Mouse (Mus musculus): Measurements from ENCODE around the gene Gjb4. TPM values are rescaled to one million over a fixed set of nuclear protein-coding genes. Genes with fewer than 3 reads are reported as not detected.

Gjb4 gene
- polyA plus RNA-seq, 1 experiment from 2014 or later = not detected

DNA sequence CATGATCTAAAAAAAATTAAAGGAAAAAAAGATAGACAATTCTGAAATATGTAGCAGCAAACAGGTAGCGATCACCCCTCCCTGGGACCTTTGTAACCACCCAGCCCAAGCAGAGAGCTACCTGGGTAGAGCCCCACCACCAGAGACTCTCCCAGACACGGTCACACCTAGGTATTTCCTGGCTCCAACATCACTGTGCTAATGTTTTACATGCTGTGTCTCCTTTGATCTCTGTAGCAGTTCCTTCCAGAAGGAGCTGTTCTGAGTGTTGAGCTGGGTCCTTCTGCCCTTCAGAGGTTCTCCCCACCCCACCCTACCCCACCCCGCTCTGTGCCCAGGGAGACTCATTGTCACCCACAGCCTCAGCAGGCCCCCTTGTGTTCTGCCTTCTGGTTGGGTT lies 30.2 kb downstream of the Gjb4 start:
- no peaks in the 10 kb centered on the region for H3K4me1 ChIP-seq
- H3K9ac ChIP-seq (replicated peaks) = no peak overlapping the region
- 93% methylated on average over 3 of the region's 3 CpGs for WGBS
- H3K36me3 ChIP-seq = no peaks in the 10 kb centered on the region
- no peak for ATAC-seq (replicated peaks)
- H3K27me3 ChIP-seq = peaks cover 15% of the 10 kb centered on the region
- no peak overlapping the region for H3K4me2 ChIP-seq (replicated peaks)
- H3K27ac ChIP-seq (replicated peaks) = no peak overlapping the region
- H3K9me3 ChIP-seq = no peaks in the 10 kb centered on the region
- no peak overlapping the region for H3K4me3 ChIP-seq

DNA sequence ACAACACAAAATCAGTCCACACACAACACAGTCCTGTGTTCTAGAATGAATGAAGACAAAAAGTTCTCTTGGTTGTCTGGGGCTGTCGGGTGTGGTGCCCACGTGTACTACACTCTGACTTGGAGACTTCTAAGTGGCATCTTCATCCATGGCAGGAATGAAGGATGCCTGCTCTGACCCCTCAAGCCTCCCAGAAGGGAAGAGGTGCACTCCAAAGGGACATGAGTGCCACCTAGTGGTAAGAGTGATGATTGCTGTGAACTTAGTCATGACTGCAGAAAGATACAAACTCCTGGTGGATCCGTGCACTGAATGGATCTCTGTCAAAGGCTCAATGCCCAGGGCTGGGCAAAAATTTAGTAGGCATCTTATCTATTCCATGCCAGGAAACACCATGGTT lies 34.3 kb downstream of the Gjb4 start:
- Histone ChIP-seq H3K27me3 (no peaks in the 10 kb centered on the region), H3K27ac (replicated peaks) (no peak overlapping the region), H3K36me3 (no peaks in the 10 kb centered on the region), H3K4me2 (replicated peaks) (no peak overlapping the region), H3K9me3 (no peaks in the 10 kb centered on the region), H3K4me1 (no peaks in the 10 kb centered on the region), H3K4me3 (no peak overlapping the region), H3K9ac (replicated peaks) (no peak overlapping the region)
- peak; percentile 41 for ATAC-seq (replicated peaks)
- 4% methylated on average over 3 of the region's 3 CpGs for WGBS

DNA sequence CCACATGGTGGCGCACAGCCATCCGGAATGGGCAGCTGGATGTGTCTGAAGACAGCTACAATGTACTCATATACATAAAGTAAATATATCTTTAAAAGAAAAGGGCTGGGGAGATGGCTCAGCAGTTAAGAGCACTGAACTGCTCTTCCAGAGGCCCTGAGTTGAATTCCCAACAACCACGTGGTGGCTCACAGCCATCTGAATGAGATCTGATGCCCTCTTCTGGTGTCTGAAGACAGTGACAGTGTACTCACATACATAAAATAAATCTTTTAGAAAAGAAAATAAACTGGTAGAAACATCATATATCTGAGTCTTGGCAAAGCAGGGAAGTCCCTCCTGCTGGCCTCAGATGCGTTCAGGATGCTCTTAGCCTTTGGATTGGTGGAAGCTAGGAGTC lies 36.7 kb downstream of the Gjb4 start:
- Histone ChIP-seq H3K4me2 (replicated peaks) (no peak overlapping the region), H3K9ac (replicated peaks) (no peak overlapping the region), H3K27ac (replicated peaks) (no peak overlapping the region), H3K4me1 (0 out of 2 replicates have a peak, but pooled peaks cover 11% of the 10 kb centered on the region), H3K36me3 (no peaks in the 10 kb centered on the region), H3K4me3 (no peak overlapping the region), H3K9me3 (no peaks in the 10 kb centered on the region), H3K27me3 (peaks cover 7% of the 10 kb centered on the region; the same call in 1 of the 2 replicates)
- WGBS = 67% methylated on average over 4 of the region's 4 CpGs
- no peak for ATAC-seq (replicated peaks)

GRCm38 (mm10) chr4:127315753-127316152 lies 38.1 kb downstream of the Gjb4 start:
- Histone ChIP-seq H3K4me1 (0 out of 2 replicates have a peak, but pooled peaks cover 11% of the 10 kb centered on the region), H3K36me3 (no peaks in the 10 kb centered on the region), H3K27me3 (peaks cover 7% of the 10 kb centered on the region; the same call in 1 of the 2 replicates), H3K4me3 (no peak overlapping the region), H3K9me3 (no peaks in the 10 kb centered on the region), H3K27ac (replicated peaks) (no peak overlapping the region), H3K9ac (replicated peaks) (no peak overlapping the region), H3K4me2 (replicated peaks) (no peak overlapping the region)
- ATAC-seq (replicated peaks) = no peak
- 87% methylated on average over 8 of the region's 8 CpGs for WGBS

- Histone ChIP-seq H3K4me2 (replicated peaks) (peak overlapping the region; percentile 87), H3K9ac (replicated peaks) (no peak overlapping the region), H3K36me3 (no peaks in the 10 kb centered on the region), H3K27me3 (peaks cover 7% of the 10 kb centered on the region; the same call in 1 of the 2 replicates), H3K4me3 (peak overlapping the region; percentile 47; the same call in 1 of the 2 replicates), H3K4me1 (0 out of 2 replicates have a peak, but pooled peaks cover 11% of the 10 kb centered on the region), H3K27ac (replicated peaks) (no peak overlapping the region), H3K9me3 (no peaks in the 10 kb centered on the region)
- 41% methylated on average over 9 of the region's 9 CpGs for WGBS
- no peak for ATAC-seq (replicated peaks)
Measured at GRCm38 (mm10) chr4:127314585-127314984, 39.3 kb downstream of the Gjb4 start.

DNA sequence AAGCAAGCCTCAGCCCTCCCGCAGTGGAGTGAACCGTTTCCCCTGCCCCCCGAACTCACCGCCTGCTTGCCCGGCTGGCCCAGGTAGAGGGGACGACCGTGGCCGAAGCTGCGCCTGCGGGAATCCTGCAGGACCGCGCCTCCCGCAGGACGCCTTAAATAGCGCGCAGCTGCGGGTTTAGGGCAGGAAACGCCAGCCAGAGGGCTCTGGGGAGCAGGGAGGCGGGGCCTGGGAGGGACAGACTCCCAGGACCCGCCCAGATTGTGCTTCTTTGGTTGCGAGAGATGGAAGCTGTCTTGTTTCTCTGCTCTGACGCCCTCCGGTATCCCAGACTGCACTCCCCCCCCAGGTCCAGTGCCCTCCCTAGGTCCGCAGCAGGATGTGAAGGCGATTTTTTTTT lies 40.0 kb downstream of the Gjb4 start, which contains the start of gene Gja4:
TSS of gene Gja4 (minus strand) at position 179 of the 400 bp plus-strand sequence.
- Histone ChIP-seq H3K9me3 (no peaks in the 10 kb centered on the region), H3K4me2 (replicated peaks) (peak within 1 kb of the TSS; percentile 87), H3K4me3 (peak within 1 kb of the TSS; percentile 47), H3K36me3 (no peaks in the 10 kb centered on the region), H3K27me3 (peaks cover 7% of the 10 kb centered on the region; the same call in 1 of the 2 replicates), H3K27ac (replicated peaks) (no peak within 1 kb of the TSS), H3K4me1 (0 out of 2 replicates have a peak, but pooled peaks cover 11% of the 10 kb centered on the region), H3K9ac (replicated peaks) (peak within 1 kb of the TSS; percentile 40)
- ATAC-seq (replicated peaks) = peak; percentile 85
- under 1% methylated on average over 25 of the region's 25 CpGs for WGBS

DNA sequence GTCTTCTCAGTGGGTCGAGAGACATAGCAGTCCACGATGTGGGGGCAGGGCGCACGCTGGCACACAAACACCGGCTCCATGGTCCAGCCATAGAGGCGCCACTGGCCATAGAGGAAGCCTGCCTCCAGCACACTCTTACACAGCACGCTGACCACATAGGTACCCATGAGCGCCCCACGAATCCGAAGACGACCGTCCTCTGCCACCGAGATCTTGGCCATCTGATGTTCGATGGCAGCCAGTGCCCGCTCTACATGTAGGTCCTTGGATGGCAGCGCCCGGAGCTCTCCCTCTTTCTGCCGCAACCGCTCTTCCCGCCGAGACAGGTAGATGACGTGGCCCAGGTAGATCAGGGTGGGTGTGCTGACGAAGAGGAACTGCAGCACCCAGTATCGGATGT lies 41.5 kb downstream of the Gjb4 start:
- no peak for ATAC-seq (replicated peaks)
- H3K9me3 ChIP-seq = no peaks in the 10 kb centered on the region
- H3K27me3 ChIP-seq = peaks cover 7% of the 10 kb centered on the region; the same call in 1 of the 2 replicates
- H3K36me3 ChIP-seq = no peaks in the 10 kb centered on the region
- no peak overlapping the region for H3K27ac ChIP-seq (replicated peaks)
- 0 out of 2 replicates have a peak, but pooled peaks cover 11% of the 10 kb centered on the region for H3K4me1 ChIP-seq
- H3K4me3 ChIP-seq = no peak overlapping the region
- H3K9ac ChIP-seq (replicated peaks) = no peak overlapping the region
- 67% methylated on average over 24 of the region's 24 CpGs for WGBS
- no peak overlapping the region for H3K4me2 ChIP-seq (replicated peaks)

GRCm38 (mm10) chr4:127311561-127311960 lies 42.3 kb downstream of the Gjb4 start:
- peaks cover 7% of the 10 kb centered on the region; the same call in 1 of the 2 replicates for H3K27me3 ChIP-seq
- H3K36me3 ChIP-seq = no peaks in the 10 kb centered on the region
- 0 out of 2 replicates have a peak, but pooled peaks cover 11% of the 10 kb centered on the region for H3K4me1 ChIP-seq
- H3K9me3 ChIP-seq = no peaks in the 10 kb centered on the region
- 65% methylated on average over 9 of the region's 9 CpGs for WGBS
- no peak for ATAC-seq (replicated peaks)
- H3K4me3 ChIP-seq = no peak overlapping the region
- no peak overlapping the region for H3K4me2 ChIP-seq (replicated peaks)
- H3K27ac ChIP-seq (replicated peaks) = no peak overlapping the region
- no peak overlapping the region for H3K9ac ChIP-seq (replicated peaks)

GRCm38 (mm10) chr4:127306915-127307314 lies 47.0 kb downstream of the Gjb4 start:
- H3K27ac ChIP-seq (replicated peaks) = no peak overlapping the region
- H3K4me2 ChIP-seq (replicated peaks) = no peak overlapping the region
- no peak overlapping the region for H3K9ac ChIP-seq (replicated peaks)
- no peak overlapping the region for H3K4me3 ChIP-seq
- no peaks in the 10 kb centered on the region for H3K36me3 ChIP-seq
- no peaks in the 10 kb centered on the region for H3K27me3 ChIP-seq
- H3K9me3 ChIP-seq = no peaks in the 10 kb centered on the region
- no peaks in the 10 kb centered on the region for H3K4me1 ChIP-seq
- ATAC-seq (replicated peaks) = no peak
- WGBS = 65% methylated on average over 2 of the region's 2 CpGs

- WGBS = 88% methylated on average over 3 of the region's 3 CpGs
- no peaks in the 10 kb centered on the region for H3K27me3 ChIP-seq
- H3K9me3 ChIP-seq = no peaks in the 10 kb centered on the region
- H3K9ac ChIP-seq (replicated peaks) = no peak overlapping the region
- ATAC-seq (replicated peaks) = no peak
- H3K36me3 ChIP-seq = no peaks in the 10 kb centered on the region
- H3K27ac ChIP-seq (replicated peaks) = no peak overlapping the region
- H3K4me2 ChIP-seq (replicated peaks) = no peak overlapping the region
- H3K4me3 ChIP-seq = no peak overlapping the region
- H3K4me1 ChIP-seq = no peaks in the 10 kb centered on the region
Measured at GRCm38 (mm10) chr4:127303796-127304195, 50.1 kb downstream of the Gjb4 start.

Other genes starting within 250 kb of the Gjb4 start
- 13.1 and 14.2 TPM in 2 replicates for gene Tmem35b, start 230.4 kb downstream of the Gjb4 start, polyA plus RNA-seq (2015; fragmentation: Nextera tagmentation; extraction: Ambion mirVana)
- gene Dlgap3, start 184.9 kb downstream of the Gjb4 start, polyA plus RNA-seq (2015; fragmentation: Nextera tagmentation; extraction: Ambion mirVana) = 11.6 and 12.5 TPM in 2 replicates
- 52.2 and 53.8 TPM in 2 replicates for gene Smim12, start 110.3 kb downstream of the Gjb4 start, polyA plus RNA-seq (2015; fragmentation: Nextera tagmentation; extraction: Ambion mirVana)
- 13.3 and 14.6 TPM in 2 replicates for gene Gja4, start 40.0 kb downstream of the Gjb4 start, polyA plus RNA-seq (2015; fragmentation: Nextera tagmentation; extraction: Ambion mirVana)
- gene Gjb3, start 23.2 kb downstream of the Gjb4 start, polyA plus RNA-seq (2015; fragmentation: Nextera tagmentation; extraction: Ambion mirVana) = not detected in 2 replicates
- 0.14 TPM in 1 of 2 replicates, not detected in the other for gene Gjb5, start 4.1 kb upstream of the Gjb4 start, polyA plus RNA-seq (2015; fragmentation: Nextera tagmentation; extraction: Ambion mirVana)